Mouse (Mus musculus) kidney, postnatal 0 days (tissue): ENCODE data around the gene Gkn2. TPM values are rescaled to one million over a fixed set of nuclear protein-coding genes. Genes with fewer than 3 reads are reported as not detected.

Source experiments
- ATAC-seq: fragments of 200-750 bp; cut with Nextera tagmentation; replicated peaks from 2 replicates; pipeline ENCODE4 v1.8.0; 2017; ENCODE audit warnings: low read depth, moderate number of reproducible peaks, moderate TSS enrichment, moderate library complexity; ENCODE audit not compliant: low FRiP score
- DNase-seq: peaks from one replicate; pipeline ENCODE4 v3.0.0-alpha.2; 2016; ENCODE audit warnings: low spot score
- H3K27ac ChIP-seq: fragments of 300-500 bp; sonication (generic); 2 replicates; pipeline ENCODE4 v1.5.1; 2014; ENCODE audit warnings: mild to moderate bottlenecking
- H3K27me3 ChIP-seq: fragments of 300-500 bp; sonication (generic); 2 replicates; pipeline ENCODE4 v1.6.1; 2014; ENCODE audit warnings: low read length, mixed read lengths; ENCODE audit not compliant: insufficient read depth
- H3K36me3 ChIP-seq: fragments of 300-500 bp; sonication (generic); 2 replicates; pipeline ENCODE4 v1.6.1; 2014; ENCODE audit warnings: low read length, mixed read lengths; ENCODE audit not compliant: insufficient read depth
- H3K4me1 ChIP-seq: fragments of 300-500 bp; sonication (generic); replicated peaks from 2 replicates; pipeline ENCODE4 v1.6.1; 2014; ENCODE audit warnings: antibody characterized with exemption, low read length, mixed read lengths; ENCODE audit not compliant: insufficient read depth
- H3K4me2 ChIP-seq: fragments of 300-500 bp; sonication (generic); 2 replicates; pipeline ENCODE4 v1.6.1; 2014; ENCODE audit warnings: mild to moderate bottlenecking, low read length, moderate library complexity, mixed read lengths
- H3K4me3 ChIP-seq: fragments of 300-500 bp; sonication (generic); replicated peaks from 2 replicates; pipeline ENCODE4 v1.5.1; 2014; ENCODE audit warnings: low read depth, low read length
- H3K9ac ChIP-seq: fragments of 300-500 bp; sonication (generic); 2 replicates; pipeline ENCODE4 v1.6.1; 2014; ENCODE audit warnings: low read depth, low read length
- H3K9me3 ChIP-seq: fragments of 300-500 bp; sonication (generic); replicated peaks from 2 replicates; pipeline ENCODE4 v1.6.1; 2016; ENCODE audit warnings: low read length, inconsistent platforms, mixed read lengths
- CTCF ChIP-seq: IDR thresholded peaks from 2 replicates; pipeline ENCODE4 v1.5.1; 2016; ENCODE audit warnings: antibody characterized with exemption, low read depth, mild to moderate bottlenecking, moderate library complexity
- WGBS: fragments of 180-500 bp; shearing (Covaris S2); extraction: QIAGEN DNeasy Blood & Tissue Kit; methylation state at CpG from one replicate; pipeline ENCODE4 v1.1.7; 2014; 5-methylcytosine and 5-hydroxymethylcytosine counted together
- polyA plus RNA-seq: library from polyadenylated mRNA; unstranded; fragments of >200 nt; fragmentation: Nextera tagmentation; extraction: Ambion mirVana; gene quantifications from 2 replicates; pipeline ENCODE4 v1.2.1, GENCODE M21; 2015

The Gkn2 gene
- polyA plus RNA-seq, 1 experiment from 2014 or later = not detected

- Histone ChIP-seq H3K36me3 (no peaks in the 10 kb centered on the region), H3K27ac (peak within 1 kb of the TSS; percentile 82), H3K27me3 (no peaks in the 10 kb centered on the region), H3K9me3 (no peaks in the 10 kb centered on the region), H3K4me3 (peak within 1 kb of the TSS; percentile 66), H3K4me1 (no peaks in the 10 kb centered on the region), H3K9ac (peak within 1 kb of the TSS; percentile 80), H3K4me2 (peak within 1 kb of the TSS; percentile 83)
- ATAC-seq (peak; percentile 61), DNase-seq (peak; percentile 76)
- WGBS = under 1% methylated on average over 54 of the region's 54 CpGs
- peak; percentile 66 for TF ChIP-seq CTCF
Measured at GRCm38 (mm10) chr6:87335091-87335934, 37.8 kb upstream of the Gkn2 start, which contains the start of gene Antxr1. Gene Antxr1, minus strand, starts transcription at chr6:87335821.

GRCm38 (mm10) chr6:87335935-87336295, 37.2 kb upstream of the Gkn2 start:
- WGBS = 33% methylated on average over 6 of the region's 6 CpGs
- no peaks in the 10 kb centered on the region for H3K27me3 ChIP-seq
- ATAC-seq (no peak), DNase-seq (no peak)
- no peaks in the 10 kb centered on the region for H3K4me1 ChIP-seq
- H3K4me3 ChIP-seq = no peak overlapping the region; the same call in 1 of the 2 replicates
- H3K4me2 ChIP-seq = peak overlapping the region; percentile 83; the same call in 1 of the 2 replicates
- no peak overlapping the region for H3K27ac ChIP-seq
- H3K9me3 ChIP-seq = no peaks in the 10 kb centered on the region
- no peak overlapping the region for H3K9ac ChIP-seq
- no peaks in the 10 kb centered on the region for H3K36me3 ChIP-seq
- no peak for TF ChIP-seq CTCF

GRCm38 (mm10) chr6:87350829-87351228, 22.3 kb upstream of the Gkn2 start, which contains the start of gene Gkn1:
Gene Gkn1, minus strand, starts transcription at chr6:87350942.
- H3K9me3 ChIP-seq = no peaks in the 10 kb centered on the region
- TF ChIP-seq CTCF = no peak
- WGBS = 93% methylated on average over 8 of the region's 8 CpGs
- no peak within 1 kb of the TSS for H3K4me3 ChIP-seq
- no peaks in the 10 kb centered on the region for H3K4me1 ChIP-seq
- H3K36me3 ChIP-seq = no peaks in the 10 kb centered on the region
- no peak within 1 kb of the TSS for H3K9ac ChIP-seq
- H3K4me2 ChIP-seq = no peak within 1 kb of the TSS
- H3K27ac ChIP-seq = no peak within 1 kb of the TSS
- H3K27me3 ChIP-seq = no peaks in the 10 kb centered on the region
- DNase-seq = no peak
- no peak for ATAC-seq

GRCm38 (mm10) chr6:87354441-87354840, 18.7 kb upstream of the Gkn2 start:
- DNase-seq (no peak), ATAC-seq (no peak)
- no peaks in the 10 kb centered on the region for H3K27me3 ChIP-seq
- H3K9me3 ChIP-seq = no peaks in the 10 kb centered on the region
- H3K36me3 ChIP-seq = no peaks in the 10 kb centered on the region
- WGBS = 78% methylated on average over 5 of the region's 5 CpGs
- no peak overlapping the region for H3K27ac ChIP-seq
- H3K4me1 ChIP-seq = no peaks in the 10 kb centered on the region
- no peak overlapping the region for H3K9ac ChIP-seq
- no peak for TF ChIP-seq CTCF
- H3K4me3 ChIP-seq = no peak overlapping the region
- no peak overlapping the region for H3K4me2 ChIP-seq

- no peaks in the 10 kb centered on the region for H3K9me3 ChIP-seq
- H3K27me3 ChIP-seq = no peaks in the 10 kb centered on the region
- H3K9ac ChIP-seq = no peak overlapping the region
- no peaks in the 10 kb centered on the region for H3K36me3 ChIP-seq
- DNase-seq = no peak
- H3K4me2 ChIP-seq = no peak overlapping the region
- H3K27ac ChIP-seq = no peak overlapping the region
- ATAC-seq = no peak
- 77% methylated on average over 5 of the region's 5 CpGs for WGBS
- no peak for TF ChIP-seq CTCF
- H3K4me1 ChIP-seq = no peaks in the 10 kb centered on the region
- no peak overlapping the region for H3K4me3 ChIP-seq
Measured at GRCm38 (mm10) chr6:87369223-87369622, 3.9 kb upstream of the Gkn2 start.

GRCm38 (mm10) chr6:87383926-87384691, 11.0 kb downstream of the Gkn2 start:
- peak; percentile 69 for DNase-seq
- H3K36me3 ChIP-seq = no peaks in the 10 kb centered on the region
- peak; percentile 58 for TF ChIP-seq CTCF

More at GRCm38 (mm10) chr6:87383926-87384691, 11.0 kb downstream of the Gkn2 start:
- Histone ChIP-seq H3K27me3 (no peaks in the 10 kb centered on the region), H3K27ac (no peak overlapping the region), H3K9ac (0 out of 2 replicates have a peak overlapping the region, but pooled peaks have one; percentile 0), H3K4me2 (peak overlapping the region; percentile 52), H3K4me1 (no peaks in the 10 kb centered on the region), H3K4me3 (peak overlapping the region; percentile 17; the same call in 1 of the 2 replicates), H3K9me3 (no peaks in the 10 kb centered on the region)
- WGBS = 11% methylated on average over 24 of the region's 24 CpGs
- ATAC-seq = no peak
